Mouse (Mus musculus) ovary, postnatal 10 days (tissue): ENCODE data around the gene Kif2a.
"Not testable (repeated sequence)": the region's sequence is repeated elsewhere in the genome, so short reads cannot be mapped to it uniquely, and the experiment has no call there.

Source experiments
- DNase-seq: peaks from one replicate; pipeline ENCODE4 v3.0.0; 2022; ENCODE audit warnings: low spot score

The Kif2a gene

DNA sequence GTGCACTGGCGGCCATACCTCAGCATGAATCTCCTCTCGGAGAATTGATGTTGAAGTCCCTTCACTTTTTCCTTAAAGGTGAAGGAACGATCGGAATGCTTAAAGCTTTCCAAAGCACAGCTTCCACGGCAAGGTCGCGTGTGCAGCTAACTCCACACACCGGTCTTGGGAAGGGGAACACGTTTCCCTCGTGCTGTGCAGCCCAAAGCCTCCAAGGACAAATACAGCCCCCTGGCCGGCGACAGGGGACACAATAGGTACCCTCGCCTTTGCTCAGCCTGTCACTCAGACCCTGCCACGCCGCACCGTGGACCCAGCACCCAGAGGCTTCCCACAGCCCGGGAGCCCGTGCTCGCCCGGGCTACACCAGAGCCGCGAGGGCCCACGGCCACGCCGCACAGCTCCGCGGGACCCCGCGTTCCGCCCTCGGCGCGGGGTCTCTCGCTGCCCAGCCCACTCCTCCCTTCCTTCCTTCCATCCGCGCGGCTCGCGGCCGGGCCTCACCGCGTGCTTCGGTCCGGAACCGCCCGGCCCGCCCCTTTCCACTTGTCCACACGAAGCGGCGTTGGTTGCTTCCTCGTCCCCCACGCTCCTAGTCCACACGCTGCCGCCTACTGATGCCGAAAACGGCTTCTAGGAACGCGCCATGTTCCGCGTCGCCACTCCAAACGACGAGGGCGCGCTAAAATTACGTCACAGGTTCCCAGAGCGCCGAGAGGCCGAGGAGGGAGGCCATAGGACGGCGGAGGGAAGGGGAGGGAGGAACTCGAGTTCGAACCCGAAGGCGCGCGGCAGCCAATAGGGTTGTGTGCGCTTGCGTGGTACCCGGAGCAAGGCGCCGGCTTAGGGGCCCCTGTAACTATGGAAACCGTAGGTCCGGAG lies 85.4 kb downstream of the Kif2a start, which contains the start of gene Ipo11:
Gene Ipo11 (minus strand): TSS at position 703 of the 882 bp plus-strand sequence.
- DNase-seq, result peak; percentile 56

DNA sequence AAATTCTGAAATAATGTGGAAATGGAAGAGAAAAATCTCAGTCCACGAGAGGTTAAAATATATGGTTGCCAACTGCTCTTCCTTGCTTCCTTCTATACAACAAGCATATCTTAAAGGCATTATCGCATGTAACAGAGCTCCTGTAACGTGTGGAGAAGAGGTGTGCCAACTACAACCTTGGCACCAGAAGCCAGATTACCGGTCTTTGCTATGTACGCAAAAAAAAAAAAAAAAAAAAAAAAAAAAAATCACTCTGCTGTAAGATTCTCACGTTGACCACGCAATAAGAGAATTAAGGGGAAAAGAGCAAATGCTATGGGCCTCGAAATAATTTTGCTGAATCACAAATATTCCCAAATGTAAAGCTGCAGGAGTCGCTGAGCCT lies 86.1 kb downstream of the Kif2a start:
- DNase-seq, result no peak

DNA sequence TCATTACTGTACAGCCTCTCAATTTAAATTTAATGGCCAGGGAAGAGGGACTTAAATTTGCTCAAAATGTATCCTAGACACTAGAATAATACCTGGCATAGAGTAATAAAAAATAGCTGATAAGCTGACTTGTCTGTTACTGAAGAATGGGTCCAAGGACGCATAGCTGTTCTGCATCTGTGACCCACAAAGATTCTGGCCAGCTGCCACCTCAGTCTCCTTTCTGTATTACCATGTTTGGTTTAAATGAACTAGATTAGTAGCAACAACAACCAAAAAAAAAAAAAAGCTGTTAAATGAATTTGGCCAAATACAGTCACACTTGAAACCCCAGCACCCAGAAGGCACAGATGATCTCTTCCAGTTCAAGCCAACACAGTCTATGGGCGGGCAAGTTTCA lies 92.7 kb downstream of the Kif2a start:
- DNase-seq, result no peak

- no peak for DNase-seq
These were observed 93.6 kb downstream of the Kif2a start for GRCm38 (mm10) chr13:106928296-106928695.

GRCm38 (mm10) chr13:106925921-106926320 lies 96.0 kb downstream of the Kif2a start:
- DNase-seq, result not testable (repeated sequence)

DNA sequence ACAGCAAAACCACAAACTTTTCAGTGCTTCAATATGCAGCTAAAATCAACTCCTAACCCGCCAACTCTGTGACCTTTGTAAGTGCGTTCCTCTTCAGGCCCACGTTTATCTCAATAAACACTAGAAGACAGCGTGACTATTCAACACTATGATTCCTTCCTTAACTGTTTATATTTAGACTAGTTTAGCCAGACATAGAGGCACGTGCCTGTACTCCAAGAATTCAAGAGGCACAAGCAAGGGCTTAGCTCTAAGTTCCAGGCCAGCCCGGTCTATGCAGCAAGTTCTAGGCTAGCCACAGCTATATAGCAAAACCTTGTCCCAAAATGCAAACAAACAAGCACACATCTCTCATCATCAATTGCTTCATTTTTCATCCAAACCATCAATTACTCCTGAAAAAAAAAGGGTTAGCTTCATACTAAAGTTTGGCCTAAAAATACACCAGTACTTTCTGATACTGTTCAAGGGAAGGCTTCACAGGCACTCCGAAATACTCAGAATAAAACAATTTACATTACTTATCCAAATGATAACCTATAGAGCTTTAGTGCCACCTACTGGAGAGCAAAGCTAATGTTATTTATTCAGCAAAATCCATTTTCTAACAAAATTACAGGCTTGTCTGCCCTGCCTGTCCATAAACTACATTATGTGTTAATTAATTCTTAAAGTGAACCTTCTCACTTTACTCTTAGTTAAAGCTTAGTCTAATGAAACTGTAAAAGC lies 103.4 kb downstream of the Kif2a start:
- DNase-seq, result no peak

DNA sequence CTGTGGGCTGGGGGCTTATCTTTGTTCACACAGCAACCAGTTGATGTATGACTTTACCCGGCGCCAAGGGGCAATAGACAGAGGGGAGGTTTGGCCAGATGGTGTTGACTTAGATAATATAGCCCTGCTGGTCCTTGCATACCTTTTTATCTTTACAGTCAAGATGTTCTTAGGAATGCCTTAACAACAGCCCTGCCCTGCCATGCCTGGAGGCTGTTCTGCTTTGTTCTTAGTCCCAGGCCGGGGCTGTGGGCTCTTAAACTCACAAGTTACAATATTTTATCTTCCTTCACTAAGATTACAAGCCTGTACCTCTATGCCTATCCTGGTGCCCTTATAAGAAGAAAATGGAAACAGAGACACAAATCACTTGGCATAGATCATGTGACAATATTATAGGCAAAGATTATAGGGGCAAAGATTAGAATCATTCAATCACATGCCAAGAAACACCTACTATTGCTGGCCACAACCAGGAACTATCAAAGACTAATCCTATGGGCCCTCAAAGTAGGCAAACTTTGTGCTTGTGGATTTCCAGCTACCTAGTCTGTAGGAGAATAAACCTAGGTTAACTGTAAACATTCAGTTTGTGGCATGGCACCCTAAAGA lies 108.7 kb downstream of the Kif2a start:
- no peak for DNase-seq

- DNase-seq, result no peak
These were observed 111.8 kb downstream of the Kif2a start for GRCm38 (mm10) chr13:106910096-106910495.
